Mouse (Mus musculus): Measurements from ENCODE around the gene Tbl3.
A peak's percentile ranks its signal among the peaks of the same experiment; 100 is the strongest.
"Not testable (repeated sequence)": the region's sequence is repeated elsewhere in the genome, so short reads cannot be mapped to it uniquely, and the experiment has no call there.

The Tbl3 gene

GRCm38 (mm10) chr17:24696011-24696697 is 11.3 kb downstream of the Tbl3 start, which contains the start of the genes Gfer and Noxo1:
TSS of gene Gfer (minus strand) at chr17:24696156.
TSS of gene Noxo1 (plus strand) at chr17:24696234.
- peak; percentile 94 for DNase-seq (ENCODE audit: low read depth)

DNA sequence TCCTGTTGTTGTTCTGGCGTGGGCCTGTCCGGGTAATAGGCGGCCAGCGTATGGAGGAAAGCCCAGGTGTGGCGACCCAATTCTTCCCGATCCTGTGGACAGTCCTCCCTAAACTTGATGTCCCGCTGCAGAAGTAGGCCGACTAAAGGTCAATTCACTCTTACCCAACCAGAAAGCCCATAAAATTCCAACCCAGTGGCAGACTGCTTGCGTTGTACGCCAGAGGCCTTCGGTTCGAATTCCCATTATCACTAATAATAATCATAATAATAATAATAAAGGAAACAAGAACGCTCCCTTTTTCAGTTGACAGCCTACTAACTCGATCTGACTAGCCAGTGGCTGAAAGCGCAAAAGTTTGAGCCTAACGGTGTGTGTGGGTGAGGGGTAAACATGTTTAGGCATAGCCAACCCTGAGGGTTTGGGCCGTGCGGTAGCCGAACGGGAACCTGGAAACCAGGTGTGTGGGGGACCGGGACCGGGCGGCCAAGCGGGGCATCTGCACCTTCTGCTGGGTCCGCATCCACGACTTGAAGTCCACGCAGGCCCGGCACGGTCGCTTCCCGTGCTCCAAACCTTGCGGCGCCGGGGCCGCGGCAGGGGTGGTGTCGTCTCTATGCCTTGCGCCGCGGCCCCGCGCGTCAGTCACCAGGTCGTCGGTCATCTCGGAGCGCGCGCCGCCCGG is 12.0 kb downstream of the Tbl3 start:
- DNase-seq (ENCODE audit: low read depth): no peak

DNA sequence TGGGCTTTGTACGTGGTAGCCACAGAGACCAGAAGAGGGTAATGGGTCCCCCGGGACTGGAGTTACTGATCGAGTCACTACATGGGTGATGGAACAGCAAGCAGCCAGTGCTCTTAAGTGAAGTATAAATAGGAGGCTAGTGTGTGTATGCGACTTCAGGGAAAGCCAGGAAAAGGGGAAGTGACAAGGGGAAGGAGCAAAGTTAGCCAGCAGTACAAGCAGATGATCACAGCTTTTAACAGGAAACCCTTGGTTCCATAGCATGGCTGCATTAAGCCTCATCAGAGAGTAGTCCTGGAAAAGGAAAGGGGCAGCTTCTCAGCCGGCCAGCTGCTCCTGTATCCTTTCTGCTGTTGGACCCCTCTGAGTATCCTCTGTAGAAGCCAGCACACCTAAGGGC is 15.1 kb downstream of the Tbl3 start:
- no peak for DNase-seq (ENCODE audit: low read depth)

- no peak for DNase-seq (ENCODE audit: low read depth)
Measured at GRCm38 (mm10) chr17:24689251-24690081, 18.0 kb downstream of the Tbl3 start, which contains the start of gene Syngr3. TSS of gene Syngr3 (minus strand) at chr17:24689955.

DNA sequence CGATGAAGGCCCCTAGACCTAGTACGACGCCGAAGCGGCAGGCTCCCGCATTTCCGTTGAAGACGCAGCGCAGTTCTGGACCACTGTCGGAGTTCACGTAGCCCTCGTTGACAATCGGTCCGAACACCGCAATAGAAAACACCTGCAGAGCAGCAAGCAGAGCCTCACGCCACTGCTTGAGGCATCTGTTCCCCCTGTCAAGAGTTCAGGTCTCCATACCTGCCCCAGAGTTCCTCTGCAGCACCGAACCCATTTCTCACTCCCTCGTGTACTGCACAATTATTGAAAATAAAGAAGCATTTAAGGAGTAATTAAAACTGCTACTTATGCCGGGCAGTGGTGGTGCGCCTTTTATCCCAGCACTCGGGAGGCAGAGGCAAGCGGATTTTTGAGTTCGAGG is 19.9 kb downstream of the Tbl3 start:
- DNase-seq (ENCODE audit: low read depth): no peak

DNA sequence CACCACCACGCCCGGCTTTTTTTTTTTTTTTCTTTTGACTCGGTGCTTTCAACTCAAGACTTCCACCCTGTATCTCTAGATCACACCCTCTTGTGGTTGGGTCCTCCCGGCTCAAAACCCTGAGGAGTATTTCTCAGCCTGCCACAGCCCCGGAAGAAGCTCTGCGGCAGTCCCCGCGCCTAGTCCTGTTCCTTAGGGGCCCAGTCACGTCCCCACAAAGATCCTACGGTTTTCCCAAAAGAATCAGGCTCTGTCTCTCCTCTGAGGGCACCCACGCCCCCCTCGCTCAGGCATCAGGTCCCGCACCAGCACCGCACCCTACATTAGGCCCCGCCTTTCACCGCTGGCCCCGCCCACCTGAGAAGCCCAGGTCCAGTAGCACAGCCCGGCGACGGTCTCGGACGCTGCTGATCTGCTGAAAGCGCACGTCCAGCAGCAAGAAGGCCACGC is 20.3 kb downstream of the Tbl3 start:
- no peak for DNase-seq (ENCODE audit: low read depth)

- no peak for DNase-seq (ENCODE audit: low read depth)
Measured at GRCm38 (mm10) chr17:24686514-24686913, 20.9 kb downstream of the Tbl3 start.

GRCm38 (mm10) chr17:24677500-24678080 is 29.9 kb downstream of the Tbl3 start:
- no peak for DNase-seq (ENCODE audit: low read depth)

DNA sequence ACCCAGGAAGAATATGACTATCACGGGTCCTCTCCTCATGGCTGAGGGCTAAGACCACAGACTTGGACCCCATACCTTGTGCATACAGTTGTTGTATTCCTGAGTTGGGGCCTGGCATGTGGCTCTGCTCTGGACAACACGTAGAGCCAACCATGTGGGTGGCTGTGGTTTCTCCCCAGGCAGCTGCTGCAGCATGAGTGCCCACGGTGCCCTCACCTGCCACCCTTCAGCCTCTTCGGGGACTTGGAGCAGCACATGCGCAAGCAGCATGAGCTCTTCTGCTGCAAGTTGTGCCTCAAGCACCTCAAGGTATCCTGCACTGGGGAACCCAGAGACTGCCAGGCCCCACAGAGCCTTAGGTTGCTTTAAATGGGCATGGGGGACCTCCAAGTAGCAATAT is 30.6 kb downstream of the Tbl3 start:
- no peak for DNase-seq (ENCODE audit: low read depth)

DNA sequence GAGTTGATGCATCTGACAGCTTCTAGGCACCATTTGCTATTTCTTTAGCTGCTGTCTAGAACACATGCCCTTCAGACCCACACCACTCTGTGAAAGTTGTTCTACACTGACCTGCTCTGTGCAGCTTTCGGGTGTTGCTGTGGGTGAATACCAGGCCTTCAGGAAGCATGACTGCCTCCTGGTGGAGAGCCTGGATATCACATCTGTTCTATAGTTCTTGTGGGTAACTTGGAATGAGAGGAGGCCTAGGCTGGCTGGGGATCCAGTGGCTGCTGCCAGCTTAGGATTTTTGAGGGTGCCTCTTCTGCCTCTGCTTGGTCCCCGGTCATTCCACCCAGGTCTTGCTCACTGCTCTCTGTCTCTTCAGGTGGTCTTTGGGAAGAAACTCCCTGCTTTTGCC is 31.3 kb downstream of the Tbl3 start:
- peak; percentile 92 for DNase-seq (ENCODE audit: low read depth)

GRCm38 (mm10) chr17:24674277-24674676 is 33.2 kb downstream of the Tbl3 start:
- DNase-seq (ENCODE audit: low read depth): no peak

DNA sequence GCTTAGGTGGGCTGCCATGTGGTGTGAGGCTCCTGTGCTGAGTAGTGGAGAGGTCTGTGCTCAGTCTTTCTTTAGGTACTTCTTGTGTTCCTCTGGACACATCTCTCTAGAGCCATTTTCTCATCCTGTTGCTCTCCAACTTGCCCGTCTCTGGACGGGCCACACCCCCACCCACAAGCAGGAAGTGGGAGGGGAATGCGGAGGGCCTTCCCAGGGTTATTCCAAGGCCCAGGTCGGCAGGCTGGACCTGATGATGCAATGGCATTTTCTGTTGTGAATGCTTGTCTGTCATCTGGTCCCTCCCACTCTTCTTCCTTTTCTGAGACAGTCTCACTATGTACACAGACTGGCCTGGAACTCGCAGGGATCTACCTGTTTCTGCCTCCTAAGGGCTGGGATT is 35.3 kb downstream of the Tbl3 start:
- peak; percentile 62 for DNase-seq (ENCODE audit: low read depth)

GRCm38 (mm10) chr17:24671346-24671745 is 36.1 kb downstream of the Tbl3 start:
- DNase-seq (ENCODE audit: low read depth): no peak

DNA sequence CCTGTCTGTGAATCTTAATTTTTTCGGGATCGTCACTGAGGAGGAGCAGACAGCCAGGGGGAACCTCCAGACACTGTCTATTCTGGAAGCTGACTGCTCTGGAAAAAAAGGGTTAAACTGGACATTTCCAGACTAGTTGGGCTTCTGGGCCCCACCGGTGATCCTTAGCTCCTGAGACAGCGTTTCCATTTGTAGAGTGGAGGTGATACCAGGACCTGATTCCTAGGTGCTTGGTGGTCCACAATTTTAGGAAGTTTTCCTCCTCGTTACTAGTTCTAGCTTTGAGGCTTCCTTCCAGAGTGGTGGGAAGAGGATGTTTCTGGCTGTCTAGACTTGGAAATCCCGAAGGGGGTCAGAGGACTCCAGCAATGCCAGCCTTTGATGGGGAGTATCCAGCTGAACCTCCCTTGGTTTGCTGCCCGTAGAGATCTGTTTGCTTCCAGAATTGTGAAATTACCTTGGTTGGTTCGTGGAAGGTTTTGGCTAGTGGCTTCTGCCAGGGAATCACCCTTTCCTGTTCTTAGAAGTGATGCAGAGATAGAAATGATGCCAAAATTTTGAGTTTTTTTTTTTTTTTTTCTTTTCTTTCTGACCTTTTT is 37.1 kb downstream of the Tbl3 start:
- DNase-seq (ENCODE audit: low read depth): peak; percentile 46

DNA sequence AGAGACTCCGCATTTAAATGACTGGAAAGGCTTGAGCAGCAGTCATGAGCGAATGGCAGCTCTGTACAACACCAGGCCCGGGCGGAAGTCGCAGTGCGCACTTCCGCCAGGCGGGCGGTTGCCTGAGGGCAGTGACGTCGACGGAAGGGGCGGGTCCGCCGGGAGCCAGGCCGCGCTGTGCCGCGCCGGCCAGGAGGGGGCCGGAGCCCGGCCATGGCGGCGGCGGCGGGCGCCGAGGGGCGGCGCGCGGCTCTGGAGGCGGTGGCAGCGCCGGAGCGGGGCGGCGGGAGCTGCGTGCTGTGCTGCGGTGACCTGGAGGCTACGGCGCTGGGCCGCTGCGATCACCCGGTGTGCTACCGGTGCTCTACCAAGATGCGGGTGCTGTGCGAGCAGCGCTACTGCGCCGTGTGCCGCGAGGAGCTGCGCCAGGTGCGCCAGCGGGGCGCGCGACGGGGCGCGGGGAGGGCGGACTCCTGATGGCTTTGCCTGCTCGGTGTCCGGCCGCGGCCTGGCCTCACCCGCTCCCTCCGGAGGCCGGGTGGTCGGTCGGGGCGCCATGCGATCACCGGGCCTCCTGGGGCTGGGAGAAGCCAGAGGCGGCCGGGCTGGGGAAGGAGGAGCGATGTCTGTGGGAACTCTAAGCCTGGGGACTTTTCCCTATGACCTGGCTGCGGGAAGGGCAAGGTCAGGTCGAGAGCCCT is 37.8 kb downstream of the Tbl3 start, which contains the start of gene Zfp598:
Zfp598 (plus strand) TSS at position 143 of the 701 bp plus-strand sequence.
- DNase-seq (ENCODE audit: low read depth): peak; percentile 98

GRCm38 (mm10) chr17:24669214-24669544 is 38.3 kb downstream of the Tbl3 start:
- DNase-seq (ENCODE audit: low read depth): not testable (repeated sequence)

DNA sequence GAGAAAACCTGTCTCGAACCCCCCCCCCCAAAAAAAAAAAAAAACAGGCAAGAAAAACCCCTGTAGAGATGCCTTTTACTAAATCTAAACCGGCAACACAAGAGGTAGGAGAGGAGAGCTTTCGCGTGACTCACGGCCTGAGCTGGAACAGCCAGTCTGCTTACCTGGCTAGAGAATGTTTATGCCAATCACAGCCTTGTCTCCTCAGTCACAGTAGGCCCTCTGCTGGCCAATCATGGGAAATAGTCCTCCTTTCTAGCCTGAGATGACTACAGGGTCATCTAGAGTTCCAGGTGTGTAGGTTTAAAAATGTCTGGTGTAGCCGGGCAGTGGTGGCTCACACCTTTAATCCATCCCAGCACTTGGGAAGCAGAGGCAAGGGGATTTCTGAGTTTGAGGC is 40.0 kb downstream of the Tbl3 start:
- peak; percentile 82 for DNase-seq (ENCODE audit: low read depth)

DNA sequence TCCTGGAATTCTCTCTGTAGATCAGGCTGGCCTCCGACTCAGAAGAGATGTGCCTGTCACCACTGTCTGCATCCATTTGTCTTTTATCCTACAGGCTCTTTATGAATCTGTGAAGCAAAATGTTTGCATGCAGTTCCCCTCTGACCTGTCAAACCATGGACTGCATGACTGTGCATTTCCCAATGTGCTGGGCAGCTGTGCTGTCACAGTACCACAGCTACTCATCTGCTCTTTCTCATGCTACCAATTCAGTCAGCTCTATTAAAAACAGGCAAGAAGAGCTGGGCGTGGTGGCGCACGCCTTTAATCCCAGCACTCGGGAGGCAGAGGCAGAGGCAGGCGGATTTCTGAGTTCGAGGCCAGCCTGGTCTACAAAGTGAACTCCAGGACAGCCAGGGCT is 40.4 kb downstream of the Tbl3 start:
- not testable (repeated sequence) for DNase-seq (ENCODE audit: low read depth)

- DNase-seq (ENCODE audit: low read depth): no peak
Measured at GRCm38 (mm10) chr17:24658017-24658758, 49.3 kb downstream of the Tbl3 start, which contains the start of gene Npw. TSS of gene Npw (minus strand) at chr17:24658457.

GRCm38 (mm10) chr17:24654969-24655368 is 52.5 kb downstream of the Tbl3 start:
- DNase-seq (ENCODE audit: low read depth): no peak

All from NIH3T3 (cell line).